Mouse (Mus musculus): ENCODE measurements around the gene Maml3.

DNA sequence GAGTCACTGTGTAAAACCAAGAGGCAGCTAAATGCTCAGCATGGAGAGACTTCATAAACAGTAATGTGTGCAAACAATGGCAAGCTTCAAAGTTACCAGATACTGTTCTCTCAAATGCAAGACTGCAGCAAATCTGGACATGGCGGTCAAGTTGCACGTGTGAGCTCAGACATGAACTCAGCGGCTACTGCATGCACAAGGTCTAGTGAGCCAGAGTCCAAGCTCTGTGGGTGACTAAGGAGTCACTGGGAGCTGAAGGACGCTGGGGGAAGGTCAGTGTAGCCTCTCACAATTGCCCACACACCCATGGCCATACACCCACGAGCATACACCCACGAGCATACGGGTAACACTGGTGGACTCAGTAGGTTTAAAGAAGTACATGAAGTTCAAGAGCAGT, 130.3 kb downstream of the Maml3 start:
- TF ChIP-seq CTCF (IDR thresholded peaks at IDR 0.05): no peak
- TF ChIP-seq EP300 (IDR thresholded peaks at IDR 0.05): no peak

All from lung, postnatal 0 days (tissue).